Mouse (Mus musculus): ENCODE measurements around the gene Kcnc3. TPM values are rescaled to one million over a fixed set of nuclear protein-coding genes. Genes with fewer than 3 reads are reported as not detected.

Kcnc3 gene
- total and polyA plus RNA-seq, 2 experiments from 2014 or later, result 8.0 to 37.0 TPM

- H3K4me1 ChIP-seq (ENCODE audit: insufficient read depth, low read length), result no peaks in the 10 kb centered on the region
- TF ChIP-seq CTCF (IDR thresholded peaks at IDR 0.05; ENCODE audit: low read depth), result no peak
- no peak overlapping the region for H3K27ac ChIP-seq
- no peak for DNase-seq (ENCODE audit: low spot score)
- WGBS, result 82% methylated on average over 8 of the region's 8 CpGs
- no peak overlapping the region for H3K4me3 ChIP-seq (ENCODE audit: low read length)
- no peak overlapping the region for H3K9ac ChIP-seq (replicated peaks; ENCODE audit: low read length)
- ATAC-seq, result no peak
- no peak overlapping the region for H3K4me2 ChIP-seq (ENCODE audit: low read depth, low read length)
- no peaks in the 10 kb centered on the region for H3K36me3 ChIP-seq (ENCODE audit: insufficient read depth, low read length)
- no peaks in the 10 kb centered on the region for H3K9me3 ChIP-seq (ENCODE audit: low read length)
- 0 out of 2 replicates have a peak, but pooled peaks cover 2% of the 10 kb centered on the region for H3K27me3 ChIP-seq (ENCODE audit: insufficient read depth, low read length)
These were observed 58.7 kb downstream of the Kcnc3 start for GRCm38 (mm10) chr7:44649094-44649610.

DNA sequence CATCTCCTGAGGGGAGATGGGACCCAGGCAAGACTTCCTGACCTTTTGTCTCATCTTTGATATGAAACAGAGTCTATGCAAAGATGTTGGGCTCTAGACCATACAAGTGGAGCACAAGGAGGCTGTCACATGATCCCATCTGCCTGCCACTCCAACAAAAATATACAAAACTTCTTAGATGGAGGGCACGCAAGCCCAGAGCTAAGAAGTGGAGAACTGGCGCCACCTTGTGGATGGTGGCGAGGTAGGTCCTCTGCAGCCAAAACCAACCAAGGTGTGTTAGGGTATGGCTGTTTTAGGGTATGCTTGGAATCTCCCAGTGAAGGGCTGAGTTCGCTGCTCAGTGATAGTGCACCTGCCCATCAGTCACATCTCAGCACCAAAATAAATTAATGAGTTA is 59.5 kb downstream of the Kcnc3 start:
- Histone ChIP-seq H3K27me3 (ENCODE audit: insufficient read depth, low read length) (no peaks in the 10 kb centered on the region), H3K4me2 (ENCODE audit: low read depth, low read length) (no peak overlapping the region), H3K4me3 (ENCODE audit: low read length) (no peak overlapping the region), H3K9me3 (ENCODE audit: low read length) (no peaks in the 10 kb centered on the region), H3K27ac (no peak overlapping the region), H3K4me1 (ENCODE audit: insufficient read depth, low read length) (no peaks in the 10 kb centered on the region), H3K9ac (replicated peaks; ENCODE audit: low read length) (no peak overlapping the region), H3K36me3 (ENCODE audit: insufficient read depth, low read length) (no peaks in the 10 kb centered on the region)
- ATAC-seq (peak; percentile 52; the same call in 1 of the 2 replicates), DNase-seq (ENCODE audit: low spot score) (peak; percentile 88)
- TF ChIP-seq CTCF (IDR thresholded peaks at IDR 0.05; ENCODE audit: low read depth), result peak; percentile 93
- WGBS, result 13% methylated on average over 4 of the region's 4 CpGs

DNA sequence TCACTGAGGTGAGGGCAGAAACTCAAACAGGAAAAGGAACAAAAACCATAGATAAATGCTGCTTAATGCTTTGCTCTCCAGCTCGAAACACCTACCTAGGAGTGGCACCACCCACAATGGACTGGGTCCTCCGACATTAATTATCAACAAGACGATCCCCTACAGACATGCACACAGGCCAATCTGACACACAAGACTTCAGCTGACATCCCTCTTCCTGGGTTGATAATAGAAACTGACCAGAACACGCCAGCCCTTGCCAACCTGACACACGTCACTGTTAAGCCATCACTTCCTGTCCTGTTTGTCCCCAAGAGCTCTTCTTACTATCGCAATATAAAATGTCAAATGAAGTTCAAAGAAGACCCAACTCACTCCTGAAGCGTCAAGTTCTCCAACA is 61.0 kb downstream of the Kcnc3 start:
- no peak overlapping the region for H3K4me2 ChIP-seq (ENCODE audit: low read depth, low read length)
- H3K27ac ChIP-seq, result no peak overlapping the region
- H3K9ac ChIP-seq (replicated peaks; ENCODE audit: low read length), result no peak overlapping the region
- DNase-seq (ENCODE audit: low spot score) (no peak), ATAC-seq (no peak)
- WGBS, result 81% methylated on average over 7 of the region's 7 CpGs
- no peak for TF ChIP-seq CTCF (IDR thresholded peaks at IDR 0.05; ENCODE audit: low read depth)
- no peaks in the 10 kb centered on the region for H3K4me1 ChIP-seq (ENCODE audit: insufficient read depth, low read length)
- no peak overlapping the region for H3K4me3 ChIP-seq (ENCODE audit: low read length)
- H3K36me3 ChIP-seq (ENCODE audit: insufficient read depth, low read length), result no peaks in the 10 kb centered on the region
- no peaks in the 10 kb centered on the region for H3K9me3 ChIP-seq (ENCODE audit: low read length)
- no peaks in the 10 kb centered on the region for H3K27me3 ChIP-seq (ENCODE audit: insufficient read depth, low read length)

- no peak for ATAC-seq
- peak; percentile 46 for TF ChIP-seq CTCF (IDR thresholded peaks at IDR 0.05; ENCODE audit: low read depth)
- H3K36me3 ChIP-seq (ENCODE audit: insufficient read depth, low read length), result no peaks in the 10 kb centered on the region
- H3K4me3 ChIP-seq (ENCODE audit: low read length), result no peak overlapping the region
- H3K27me3 ChIP-seq (ENCODE audit: insufficient read depth, low read length), result no peaks in the 10 kb centered on the region
- 55% methylated on average over 8 of the region's 8 CpGs for WGBS
- no peak for DNase-seq (ENCODE audit: low spot score)
- no peaks in the 10 kb centered on the region for H3K4me1 ChIP-seq (ENCODE audit: insufficient read depth, low read length)
- H3K27ac ChIP-seq, result no peak overlapping the region
- H3K4me2 ChIP-seq (ENCODE audit: low read depth, low read length), result no peak overlapping the region
- H3K9me3 ChIP-seq (ENCODE audit: low read length), result no peaks in the 10 kb centered on the region
- no peak overlapping the region for H3K9ac ChIP-seq (replicated peaks; ENCODE audit: low read length)
These were observed 63.3 kb downstream of the Kcnc3 start for GRCm38 (mm10) chr7:44653773-44654172.

Other genes starting within 250 kb of the Kcnc3 start
- 130 and 154 TPM in 2 replicates for gene Syt3, start 206.6 kb upstream of the Kcnc3 start, total RNA-seq (2014; rRNA removed)
- 73.7 and 79.2 TPM in 2 replicates for gene Syt3, start 206.6 kb upstream of the Kcnc3 start, polyA plus RNA-seq (2015; fragmentation: Nextera tagmentation; extraction: Ambion mirVana)
- 1.4 and 2.3 TPM in 2 replicates for gene 1700008O03Rik, start 204.8 kb upstream of the Kcnc3 start, total RNA-seq (2014; rRNA removed)
- 3.3 and 3.6 TPM in 2 replicates for gene 1700008O03Rik, start 204.8 kb upstream of the Kcnc3 start, polyA plus RNA-seq (2015; fragmentation: Nextera tagmentation; extraction: Ambion mirVana)
- gene Lrrc4b, start 161.6 kb upstream of the Kcnc3 start, total RNA-seq (2014; rRNA removed), result 562 and 663 TPM in 2 replicates
- gene Lrrc4b, start 161.6 kb upstream of the Kcnc3 start, polyA plus RNA-seq (2015; fragmentation: Nextera tagmentation; extraction: Ambion mirVana), result 19.6 and 22.7 TPM in 2 replicates
- gene Aspdh, start 125.3 kb upstream of the Kcnc3 start, total RNA-seq (2014; rRNA removed), result 10.2 and 15.5 TPM in 2 replicates
- gene Aspdh, start 125.3 kb upstream of the Kcnc3 start, polyA plus RNA-seq (2015; fragmentation: Nextera tagmentation; extraction: Ambion mirVana), result 3.1 and 3.8 TPM in 2 replicates
- gene Josd2, start 122.7 kb upstream of the Kcnc3 start, total RNA-seq (2014; rRNA removed), result 32.7 and 44.5 TPM in 2 replicates
- gene Josd2, start 122.7 kb upstream of the Kcnc3 start, polyA plus RNA-seq (2015; fragmentation: Nextera tagmentation; extraction: Ambion mirVana), result 28.3 and 32.7 TPM in 2 replicates
- 311 and 319 TPM in 2 replicates for gene Emc10, start 94.1 kb upstream of the Kcnc3 start, total RNA-seq (2014; rRNA removed)
- gene Emc10, start 94.1 kb upstream of the Kcnc3 start, polyA plus RNA-seq (2015; fragmentation: Nextera tagmentation; extraction: Ambion mirVana), result 138 and 152 TPM in 2 replicates
- gene Fam71e1, start 94.1 kb upstream of the Kcnc3 start, total RNA-seq (2014; rRNA removed), result 19.7 and 19.8 TPM in 2 replicates
- 26.7 and 31.9 TPM in 2 replicates for gene Fam71e1, start 94.1 kb upstream of the Kcnc3 start, polyA plus RNA-seq (2015; fragmentation: Nextera tagmentation; extraction: Ambion mirVana)
- gene Mybpc2, start 66.0 kb upstream of the Kcnc3 start, total RNA-seq (2014; rRNA removed), result 0.14 and 0.47 TPM in 2 replicates
- 0.19 and 0.25 TPM in 2 replicates for gene Mybpc2, start 66.0 kb upstream of the Kcnc3 start, polyA plus RNA-seq (2015; fragmentation: Nextera tagmentation; extraction: Ambion mirVana)
- 0.05 TPM in 1 of 2 replicates, not detected in the other for gene Spib, start 58.6 kb upstream of the Kcnc3 start, total RNA-seq (2014; rRNA removed)
- 0.06 TPM in 1 of 2 replicates, not detected in the other for gene Spib, start 58.6 kb upstream of the Kcnc3 start, polyA plus RNA-seq (2015; fragmentation: Nextera tagmentation; extraction: Ambion mirVana)
- 26.3 and 30.0 TPM in 2 replicates for gene Pold1, start 41.8 kb upstream of the Kcnc3 start, total RNA-seq (2014; rRNA removed)
- gene Pold1, start 41.8 kb upstream of the Kcnc3 start, polyA plus RNA-seq (2015; fragmentation: Nextera tagmentation; extraction: Ambion mirVana), result 17.6 and 18.7 TPM in 2 replicates
- 71.2 and 76.4 TPM in 2 replicates for gene Nr1h2, start 36.7 kb upstream of the Kcnc3 start, total RNA-seq (2014; rRNA removed)
- 50.5 and 57.6 TPM in 2 replicates for gene Nr1h2, start 36.7 kb upstream of the Kcnc3 start, polyA plus RNA-seq (2015; fragmentation: Nextera tagmentation; extraction: Ambion mirVana)
- 0.90 TPM in 1 of 2 replicates, not detected in the other for gene Napsa, start 18.3 kb upstream of the Kcnc3 start, total RNA-seq (2014; rRNA removed)
- 0.26 and 0.69 TPM in 2 replicates for gene Napsa, start 18.3 kb upstream of the Kcnc3 start, polyA plus RNA-seq (2015; fragmentation: Nextera tagmentation; extraction: Ambion mirVana)
- gene Myh14, start 80.2 kb downstream of the Kcnc3 start, total RNA-seq (2014; rRNA removed), result 9.7 and 10.9 TPM in 2 replicates
- 9.3 and 10.6 TPM in 2 replicates for gene Myh14, start 80.2 kb downstream of the Kcnc3 start, polyA plus RNA-seq (2015; fragmentation: Nextera tagmentation; extraction: Ambion mirVana)
- gene Izumo2, start 118.1 kb downstream of the Kcnc3 start, total RNA-seq (2014; rRNA removed), result not detected in 2 replicates
- not detected in 2 replicates for gene Izumo2, start 118.1 kb downstream of the Kcnc3 start, polyA plus RNA-seq (2015; fragmentation: Nextera tagmentation; extraction: Ambion mirVana)
- gene Vrk3, start 157.7 kb downstream of the Kcnc3 start, total RNA-seq (2014; rRNA removed), result 22.3 and 25.3 TPM in 2 replicates
- gene Vrk3, start 157.7 kb downstream of the Kcnc3 start, polyA plus RNA-seq (2015; fragmentation: Nextera tagmentation; extraction: Ambion mirVana), result 28.2 and 33.0 TPM in 2 replicates
- gene Zfp473, start 160.4 kb downstream of the Kcnc3 start, total RNA-seq (2014; rRNA removed), result 0.84 and 1.8 TPM in 2 replicates
- gene Zfp473, start 160.4 kb downstream of the Kcnc3 start, polyA plus RNA-seq (2015; fragmentation: Nextera tagmentation; extraction: Ambion mirVana), result 0.68 and 0.73 TPM in 2 replicates
- gene Nup62, start 225.4 kb downstream of the Kcnc3 start, total RNA-seq (2014; rRNA removed), result 67.0 and 69.0 TPM in 2 replicates
- gene Nup62, start 225.4 kb downstream of the Kcnc3 start, polyA plus RNA-seq (2015; fragmentation: Nextera tagmentation; extraction: Ambion mirVana), result 42.9 and 46.4 TPM in 2 replicates
- gene Il4i1, start 225.7 kb downstream of the Kcnc3 start, total RNA-seq (2014; rRNA removed), result 0.47 and 0.68 TPM in 2 replicates
- 0.52 and 0.58 TPM in 2 replicates for gene Il4i1, start 225.7 kb downstream of the Kcnc3 start, polyA plus RNA-seq (2015; fragmentation: Nextera tagmentation; extraction: Ambion mirVana)
- gene Atf5, start 226.0 kb downstream of the Kcnc3 start, total RNA-seq (2014; rRNA removed), result 10.1 and 15.8 TPM in 2 replicates
- gene Atf5, start 226.0 kb downstream of the Kcnc3 start, polyA plus RNA-seq (2015; fragmentation: Nextera tagmentation; extraction: Ambion mirVana), result 4.1 and 4.4 TPM in 2 replicates

Data from hindbrain, postnatal 0 days (tissue).